Mouse (Mus musculus) olfactory bulb, adult 2 months (tissue): ENCODE results near the gene Ankrd52. TPM values are rescaled to one million over a fixed set of nuclear protein-coding genes. Genes with fewer than 3 reads are reported as not detected.
A peak's percentile ranks its signal among the peaks of the same experiment; 100 is the strongest.

Source experiments
- H3K27ac ChIP-seq: fragments of 200-500 bp; 2 replicates; pipeline ENCODE4 v1.5.1; 2012; ENCODE audit warnings: low read depth, low read length; ENCODE audit not compliant: insufficient read depth
- H3K4me1 ChIP-seq: fragments of 200-500 bp; 2 replicates; pipeline ENCODE4 v1.6.1; 2012; ENCODE audit warnings: low read length; ENCODE audit not compliant: control insufficient read depth, insufficient read depth
- H3K4me3 ChIP-seq: fragments of 200-500 bp; 2 replicates; pipeline ENCODE4 v1.5.1; 2012; ENCODE audit warnings: mild to moderate bottlenecking, low read depth, low read length, moderate library complexity; ENCODE audit not compliant: insufficient read depth
- CTCF ChIP-seq: fragments of 200-500 bp; IDR thresholded peaks from 2 replicates; pipeline ENCODE4 v1.5.1; 2012; ENCODE audit warnings: low read depth, mild to moderate bottlenecking, low read length, moderate library complexity; ENCODE audit not compliant: insufficient read depth
- POLR2A ChIP-seq: fragments of 200-500 bp; IDR thresholded peaks from 2 replicates; pipeline ENCODE4 v1.6.1; 2012; ENCODE audit warnings: mild to moderate bottlenecking, low read depth, low read length, moderate library complexity; ENCODE audit not compliant: insufficient read depth
- WGBS: fragments of 180-500 bp; shearing (Covaris S2); methylation state at CpG from one replicate; pipeline ENCODE4 v1.1.7; 2018; 5-methylcytosine and 5-hydroxymethylcytosine counted together
- polyA plus RNA-seq: library from polyadenylated mRNA; stranded (reverse); fragments of >200 nt; gene quantifications from 2 replicates; pipeline ENCODE4 v1.2.4, GENCODE M21; 2012; ENCODE audit warnings: low replicate concordance; ENCODE audit not compliant: missing spikeins, insufficient read depth, insufficient read length

Ankrd52 gene
- polyA plus RNA-seq, 1 experiment: not detected

DNA sequence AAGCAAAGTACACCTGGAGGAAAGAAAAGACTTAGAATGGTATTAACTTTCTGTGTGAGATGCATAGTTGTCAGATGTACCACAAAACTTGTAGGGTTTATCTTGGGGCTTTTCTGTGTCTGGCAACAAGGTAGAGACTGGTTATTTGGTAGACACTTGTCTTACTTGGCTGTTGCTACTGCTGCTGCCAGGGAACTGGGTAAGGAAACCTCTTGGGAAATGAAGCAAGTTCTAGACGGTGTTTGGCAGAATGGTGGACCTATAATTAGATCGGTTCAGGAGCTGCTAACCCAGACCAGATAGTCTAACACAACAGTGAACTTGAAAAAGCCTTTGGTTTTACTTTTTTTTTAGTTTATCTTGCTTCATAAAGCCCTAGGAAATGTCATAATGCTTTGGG is 38.0 kb upstream of the Ankrd52 start:
- H3K4me1 ChIP-seq: 0 out of 2 replicates have a peak, but pooled peaks cover 4% of the 10 kb centered on the region
- H3K4me3 ChIP-seq: no peak overlapping the region
- 11% methylated on average over 2 of the region's 2 CpGs for WGBS
- no peak overlapping the region for H3K27ac ChIP-seq
- TF ChIP-seq CTCF (no peak), POLR2A (no peak)

DNA sequence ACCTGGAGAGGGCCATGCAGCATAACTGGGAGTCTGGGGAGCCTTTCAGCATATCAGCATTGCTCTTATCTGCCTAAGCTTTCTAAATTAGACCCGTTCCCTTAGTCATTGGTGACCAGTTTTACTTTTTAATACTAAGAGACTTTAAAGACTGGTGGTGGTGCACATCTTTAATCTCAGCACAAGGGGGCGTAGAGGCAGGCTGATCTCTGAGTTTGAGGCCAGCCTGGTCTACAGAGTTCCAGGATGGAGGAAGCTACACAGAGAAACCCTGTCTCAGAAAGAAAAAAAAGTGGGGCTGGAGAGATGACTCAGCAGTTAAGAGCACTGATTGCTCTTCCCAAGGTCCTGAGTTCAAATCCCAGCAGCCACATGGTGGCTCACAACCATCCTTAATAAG is 36.7 kb upstream of the Ankrd52 start:
- Histone ChIP-seq H3K27ac (no peak overlapping the region), H3K4me1 (peaks cover 9% of the 10 kb centered on the region), H3K4me3 (no peak overlapping the region)
- TF ChIP-seq CTCF (no peak), POLR2A (no peak)
- 73% methylated on average over 2 of the region's 2 CpGs for WGBS

DNA sequence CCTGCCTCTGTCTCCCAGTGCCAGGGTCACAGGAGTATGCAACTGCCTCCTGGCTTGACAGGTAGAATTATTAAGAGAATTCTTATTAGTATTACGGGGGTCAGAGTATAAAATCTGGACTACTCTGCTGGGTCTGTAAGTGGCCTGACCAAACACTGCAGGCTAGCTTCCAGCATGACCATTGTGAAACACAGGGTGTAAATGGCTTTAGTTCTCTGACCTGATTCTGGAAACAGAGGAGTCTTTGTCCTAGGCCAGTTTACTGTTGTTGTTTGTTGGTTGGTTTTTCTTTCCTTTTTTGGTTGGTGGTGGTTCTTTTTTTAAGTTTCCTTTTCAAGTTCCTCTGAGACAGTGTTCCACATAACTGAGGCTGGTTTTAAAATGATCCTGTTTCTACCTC is 33.5 kb upstream of the Ankrd52 start:
- 47% methylated on average over 1 of the region's 1 CpGs for WGBS
- TF ChIP-seq CTCF (no peak), POLR2A (no peak)
- H3K27ac ChIP-seq: peak overlapping the region; percentile 75
- peaks cover 9% of the 10 kb centered on the region for H3K4me1 ChIP-seq
- H3K4me3 ChIP-seq: no peak overlapping the region

DNA sequence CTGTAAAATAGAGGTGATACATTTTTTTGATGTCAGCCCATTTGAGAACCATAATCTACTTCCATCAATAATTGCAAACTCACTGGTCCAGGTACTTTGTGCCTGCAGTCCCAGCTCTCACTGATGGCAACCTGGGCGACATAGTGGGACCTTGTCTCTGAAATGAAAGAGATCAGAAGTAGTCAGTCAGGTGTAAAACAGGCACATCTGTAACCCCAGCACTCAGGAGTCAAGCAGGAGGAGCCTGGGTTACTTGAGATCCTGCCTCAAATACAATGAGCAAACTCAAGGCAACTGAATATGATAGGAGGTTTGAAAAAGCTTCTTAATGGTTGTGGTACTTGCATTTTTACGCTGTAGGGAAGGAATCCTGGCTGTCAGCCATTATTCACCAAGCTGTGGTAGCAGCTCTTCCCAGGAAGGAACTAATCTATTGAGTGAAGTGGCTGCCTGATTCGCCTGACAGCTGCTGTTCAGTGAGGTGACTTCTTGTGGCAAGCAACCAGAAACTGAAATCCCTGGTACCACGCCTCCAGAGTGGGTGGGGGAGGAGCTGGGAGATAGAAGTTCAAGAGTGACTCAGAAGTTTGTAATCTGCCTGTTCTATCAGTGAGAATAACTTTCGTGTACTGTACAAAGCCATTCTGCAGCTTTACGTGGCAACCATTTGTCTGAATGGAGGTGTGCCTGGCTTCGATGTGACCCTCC is 32.2 kb upstream of the Ankrd52 start:
- TF ChIP-seq CTCF: no peak
- no peak for TF ChIP-seq POLR2A
- Histone ChIP-seq H3K4me1 (peaks cover 10% of the 10 kb centered on the region), H3K27ac (peak overlapping the region; percentile 61), H3K4me3 (no peak overlapping the region)
- WGBS: 15% methylated on average over 7 of the region's 7 CpGs

DNA sequence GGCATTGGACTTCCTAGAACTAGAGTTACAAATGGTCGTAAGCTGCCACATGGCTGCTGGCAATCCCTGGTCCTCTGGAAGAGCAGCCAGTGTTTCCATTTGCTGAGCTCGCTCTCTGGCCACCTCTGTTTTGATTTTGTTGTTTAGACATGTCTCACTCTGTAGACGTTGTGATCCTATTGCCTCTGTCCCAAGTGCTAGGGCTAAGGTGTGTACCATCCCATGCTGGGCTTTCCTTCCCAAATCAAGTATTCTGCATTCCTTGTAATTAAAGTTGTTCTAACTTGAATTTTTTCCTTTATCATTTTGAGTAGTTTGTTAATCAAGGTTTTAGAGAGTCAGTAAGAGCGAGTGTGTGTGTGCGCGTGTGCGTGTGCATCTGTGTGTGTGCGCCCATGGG is 29.4 kb upstream of the Ankrd52 start:
- 82% methylated on average over 8 of the region's 8 CpGs for WGBS
- Histone ChIP-seq H3K27ac (no peak overlapping the region), H3K4me3 (no peak overlapping the region), H3K4me1 (peaks cover 10% of the 10 kb centered on the region)
- no peak for TF ChIP-seq POLR2A
- no peak for TF ChIP-seq CTCF

DNA sequence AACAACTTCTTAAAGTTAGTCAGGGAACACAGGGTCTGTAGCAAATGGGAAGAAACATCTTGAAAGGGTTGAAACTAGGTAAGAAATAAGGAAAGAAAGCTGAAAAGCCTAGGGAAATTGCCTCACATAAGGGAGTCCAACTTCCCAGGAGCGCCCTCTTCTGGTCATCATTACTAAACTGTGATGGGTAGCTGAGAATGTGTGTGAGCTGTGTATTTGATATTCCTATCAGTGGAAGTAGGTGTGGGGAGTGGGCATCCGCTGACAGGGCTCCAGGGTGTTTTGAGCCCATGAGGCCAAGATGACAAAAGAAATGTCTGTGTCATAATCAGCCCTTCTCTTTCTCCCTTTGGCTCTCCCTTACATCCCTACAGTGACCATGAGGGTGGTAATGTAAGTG is 18.1 kb upstream of the Ankrd52 start:
- no peak overlapping the region for H3K4me3 ChIP-seq
- TF ChIP-seq CTCF (no peak), POLR2A (no peak)
- WGBS: 41% methylated on average over 2 of the region's 2 CpGs
- H3K27ac ChIP-seq: no peak overlapping the region
- no peaks in the 10 kb centered on the region for H3K4me1 ChIP-seq

DNA sequence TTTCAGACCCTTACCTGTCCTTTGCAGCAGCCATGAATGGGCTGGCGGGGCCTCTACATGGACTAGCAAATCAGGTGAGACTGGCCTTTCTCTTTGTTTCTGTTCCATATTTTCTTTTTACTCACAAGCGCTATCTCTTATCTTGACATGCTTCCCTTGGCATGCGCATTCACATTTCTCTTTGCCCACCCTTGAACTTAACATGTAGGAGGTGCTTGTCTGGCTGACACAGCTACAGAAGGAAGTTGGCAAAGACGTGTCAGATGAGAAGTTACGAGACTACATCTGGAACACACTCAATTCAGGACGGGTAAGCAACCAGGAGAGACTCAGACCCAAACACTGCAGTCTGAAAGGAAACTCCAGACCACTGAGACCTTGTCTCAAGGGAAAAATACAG is 17.7 kb upstream of the Ankrd52 start:
- Histone ChIP-seq H3K27ac (no peak overlapping the region), H3K4me1 (no peaks in the 10 kb centered on the region), H3K4me3 (no peak overlapping the region)
- TF ChIP-seq CTCF: no peak
- no peak for TF ChIP-seq POLR2A
- 89% methylated on average over 6 of the region's 6 CpGs for WGBS

DNA sequence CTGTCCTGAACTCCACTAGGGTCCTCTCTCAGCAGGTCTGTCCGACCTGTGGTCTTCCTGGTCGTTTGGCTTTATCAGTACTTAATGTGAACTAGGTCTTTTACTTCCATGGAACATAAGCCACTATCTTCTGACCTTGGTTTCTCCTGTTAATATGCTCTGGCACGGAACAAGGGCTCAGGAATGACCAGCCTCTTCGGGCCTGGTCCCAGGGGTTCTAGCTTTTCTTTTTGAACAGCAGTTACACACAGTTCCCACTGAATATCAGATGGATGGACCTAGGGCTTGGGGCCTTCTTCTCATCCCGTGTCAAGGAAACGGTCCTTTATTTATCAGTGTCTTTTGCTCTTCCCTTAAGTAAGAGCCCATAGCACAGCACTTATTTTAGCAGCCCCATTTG is 15.1 kb upstream of the Ankrd52 start:
- H3K4me3 ChIP-seq: no peak overlapping the region
- TF ChIP-seq POLR2A: no peak
- no peak for TF ChIP-seq CTCF
- H3K27ac ChIP-seq: no peak overlapping the region
- no peaks in the 10 kb centered on the region for H3K4me1 ChIP-seq
- WGBS: 86% methylated on average over 6 of the region's 6 CpGs

DNA sequence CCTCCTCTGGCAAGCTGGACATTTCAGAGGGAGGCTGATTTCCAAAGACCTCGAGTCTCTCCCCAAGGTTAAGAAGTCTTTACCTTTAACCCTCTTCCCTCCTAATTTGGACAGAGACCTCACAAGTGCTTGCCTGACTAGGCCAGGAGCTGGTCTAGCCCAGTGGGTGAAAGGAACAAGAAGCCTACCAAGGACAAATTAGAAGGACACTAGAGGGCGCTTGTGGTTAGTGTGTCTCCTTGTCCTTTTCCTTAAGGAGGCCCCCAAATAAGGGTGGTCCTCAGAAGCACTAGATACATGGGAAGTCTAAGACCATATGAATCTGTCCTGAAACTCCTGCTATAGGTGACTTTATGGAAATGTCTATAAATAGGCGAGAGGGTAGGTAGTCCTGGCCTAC is 14.3 kb upstream of the Ankrd52 start:
- Histone ChIP-seq H3K27ac (no peak overlapping the region), H3K4me3 (no peak overlapping the region), H3K4me1 (no peaks in the 10 kb centered on the region)
- TF ChIP-seq POLR2A: no peak
- no peak for TF ChIP-seq CTCF
- 52% methylated on average over 3 of the region's 3 CpGs for WGBS

DNA sequence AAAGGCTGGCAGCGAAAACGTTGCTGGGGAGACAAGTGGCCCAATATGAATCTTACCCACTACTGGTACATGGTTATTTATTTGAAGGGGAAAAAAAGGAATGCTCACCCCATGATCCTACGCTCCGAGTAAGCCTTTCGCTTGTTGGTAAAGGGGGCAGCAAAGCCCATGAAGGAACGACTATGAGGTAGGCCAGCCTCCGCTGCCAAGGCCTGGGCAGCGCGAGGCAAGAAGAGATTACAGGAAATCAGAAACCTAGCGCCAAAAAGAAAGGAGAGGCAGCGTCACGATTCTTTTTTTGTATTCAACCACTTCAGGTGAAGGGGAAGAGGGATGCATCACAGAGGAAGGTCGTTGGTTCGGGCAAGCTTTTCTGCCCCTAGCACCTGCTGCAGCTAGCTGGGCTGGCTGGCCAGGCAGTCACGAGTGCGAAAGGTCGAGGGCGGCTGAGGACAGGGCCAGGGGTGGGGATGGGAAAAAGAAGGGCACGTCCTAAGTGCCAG is 9.0 kb upstream of the Ankrd52 start:
- TF ChIP-seq POLR2A: no peak
- TF ChIP-seq CTCF: no peak
- WGBS: 5% methylated on average over 19 of the region's 19 CpGs

More for the DNA sequence above, 9.0 kb upstream of the Ankrd52 start:
- peak overlapping the region; percentile 76 for H3K27ac ChIP-seq
- H3K4me1 ChIP-seq: peaks cover 5% of the 10 kb centered on the region; the same call in 1 of the 2 replicates
- peak overlapping the region; percentile 60 for H3K4me3 ChIP-seq
